Mouse (Mus musculus): ENCODE results near the gene Tom1l2. TPM values are rescaled to one million over a fixed set of nuclear protein-coding genes. Genes with fewer than 3 reads are reported as not detected.

Gene Tom1l2
- 100 to 1,000 TPM; 170 to 175 TPM for total RNA-seq (2021)

DNA sequence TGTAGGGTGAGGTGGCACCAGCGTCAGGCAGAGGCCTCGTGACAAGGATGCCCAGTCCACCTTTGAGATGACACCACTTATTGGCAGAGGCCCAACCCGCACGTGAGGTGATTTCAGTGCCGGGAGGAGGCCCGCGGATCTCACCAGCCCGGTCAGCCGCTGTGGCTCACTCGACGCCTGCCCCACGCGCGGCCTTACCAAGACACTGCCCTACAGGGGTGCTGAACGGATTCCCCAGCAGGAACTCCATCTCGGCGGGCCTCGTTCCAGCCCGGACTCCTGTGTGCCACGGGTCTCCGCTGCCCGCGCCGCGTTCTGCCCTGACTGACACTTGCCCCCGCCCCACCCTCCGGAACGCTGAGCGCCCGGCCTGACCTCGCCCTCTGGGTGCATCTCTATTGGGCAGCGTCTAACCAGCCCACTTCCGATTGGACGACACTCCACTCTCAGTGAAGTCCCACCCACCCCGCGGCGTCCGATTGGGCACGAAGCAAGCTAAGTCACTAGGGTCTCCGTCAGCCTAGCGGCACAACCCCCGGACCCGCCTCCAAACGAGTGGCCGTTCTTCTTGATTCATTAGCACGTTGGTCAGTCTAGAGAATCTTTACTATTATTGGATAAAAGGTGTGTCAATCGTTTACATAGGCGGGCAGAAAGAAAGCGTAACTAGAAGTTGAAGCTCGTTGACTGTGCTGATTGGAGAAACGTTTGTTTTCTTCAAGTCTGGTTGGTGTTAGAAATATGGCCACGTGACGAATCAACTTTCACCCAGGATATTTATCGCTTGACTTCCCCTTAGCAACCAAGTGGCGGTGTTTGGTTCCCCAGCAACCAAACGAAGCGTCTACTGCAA is at the start of gene Tom1l2, which contains the start of gene Drc3:
TSS of gene Tom1l2 (minus strand) at position 347 of the 853 bp plus-strand sequence.
TSS of gene Drc3 (plus strand) at position 771 of the 853 bp plus-strand sequence.
- DNase-seq (ENCODE audit: extremely low spot score in 1 of 2, low spot score in 1 of 2), result peak; percentile 84 to 95

DNA sequence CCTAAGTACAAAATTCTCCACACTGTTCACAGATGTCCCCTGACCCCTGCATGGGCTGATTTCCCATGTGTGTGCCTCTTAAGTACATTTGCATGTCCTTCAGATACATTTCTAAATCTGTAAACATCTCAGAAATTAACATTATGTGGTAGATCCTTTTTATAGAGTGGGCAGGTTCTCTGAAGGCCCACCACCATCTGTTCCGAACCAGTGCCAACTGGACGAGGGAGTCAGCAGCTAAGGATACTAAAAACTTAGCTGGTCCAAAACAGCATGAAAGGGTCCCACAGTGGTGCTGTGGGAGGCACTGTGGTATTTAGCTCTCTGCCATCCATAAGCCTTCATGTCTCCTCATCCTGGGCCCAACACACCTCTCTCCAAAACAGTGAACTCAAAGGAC is 44.5 kb upstream of the Tom1l2 start:
- DNase-seq (ENCODE audit: extremely low spot score in 1 of 2, low spot score in 1 of 2), result no peak

DNA sequence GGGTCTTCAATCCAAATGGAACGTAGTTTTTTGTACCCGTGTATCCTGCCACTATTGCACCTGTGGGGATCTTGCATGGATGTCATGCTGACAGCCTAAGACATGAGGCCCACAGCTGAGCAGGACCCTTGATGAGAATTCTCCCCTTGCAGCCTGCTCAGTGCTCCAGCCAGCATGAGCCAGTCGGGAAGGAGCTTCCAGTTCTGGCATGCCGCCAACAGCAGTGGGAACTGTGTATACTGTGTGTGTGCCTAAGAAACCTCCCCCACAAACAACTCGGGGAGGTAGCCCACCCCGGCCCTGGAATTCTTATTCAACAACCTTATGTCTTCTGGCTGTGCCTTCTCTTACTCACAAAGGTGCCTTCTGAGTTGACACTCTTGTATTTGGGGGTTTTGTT is 43.8 kb upstream of the Tom1l2 start:
- DNase-seq (ENCODE audit: extremely low spot score in 1 of 2, low spot score in 1 of 2), result peak in 1 of 2 experiments; percentile 34

DNA sequence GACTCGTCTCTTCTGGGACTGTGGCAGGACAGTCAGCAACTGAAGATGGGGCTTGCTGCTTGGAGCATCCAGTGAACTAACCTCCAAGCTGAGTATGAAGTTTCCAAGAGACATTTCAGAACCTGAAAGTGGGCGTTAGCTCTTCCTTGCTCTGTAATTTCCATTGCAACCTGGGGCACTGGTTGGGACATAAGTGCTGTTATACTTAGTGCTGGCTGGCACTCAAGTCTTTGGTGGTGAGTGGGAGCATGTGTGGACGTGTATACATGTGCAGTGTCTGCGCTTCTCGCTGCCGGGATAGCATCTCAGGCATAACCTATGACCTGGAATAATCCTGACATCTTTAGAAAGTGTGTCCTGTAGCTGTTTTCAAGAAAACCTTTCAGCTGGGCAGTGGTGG is 38.6 kb upstream of the Tom1l2 start:
- no peak for DNase-seq (ENCODE audit: extremely low spot score in 1 of 2, low spot score in 1 of 2)

DNA sequence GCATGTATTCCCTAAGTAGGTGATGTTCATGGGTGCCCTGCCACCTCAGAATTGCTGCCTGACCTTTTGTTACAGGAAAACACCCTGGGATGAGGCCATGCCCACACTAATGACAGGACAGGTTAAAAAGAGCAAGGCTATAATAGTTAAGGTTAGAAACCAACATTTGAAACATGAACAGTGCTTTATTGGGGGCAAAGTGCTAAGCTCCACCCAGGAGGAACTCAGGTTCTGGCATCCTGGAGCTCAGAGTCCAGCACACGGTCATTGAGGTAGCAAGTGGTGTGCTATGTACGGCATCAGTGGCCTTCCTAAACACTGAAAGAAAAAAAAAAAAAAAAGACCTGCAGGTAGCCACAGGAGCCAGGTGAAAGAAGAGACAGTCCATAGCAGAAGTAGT is 35.2 kb upstream of the Tom1l2 start:
- DNase-seq (ENCODE audit: extremely low spot score in 1 of 2, low spot score in 1 of 2), result no peak

DNA sequence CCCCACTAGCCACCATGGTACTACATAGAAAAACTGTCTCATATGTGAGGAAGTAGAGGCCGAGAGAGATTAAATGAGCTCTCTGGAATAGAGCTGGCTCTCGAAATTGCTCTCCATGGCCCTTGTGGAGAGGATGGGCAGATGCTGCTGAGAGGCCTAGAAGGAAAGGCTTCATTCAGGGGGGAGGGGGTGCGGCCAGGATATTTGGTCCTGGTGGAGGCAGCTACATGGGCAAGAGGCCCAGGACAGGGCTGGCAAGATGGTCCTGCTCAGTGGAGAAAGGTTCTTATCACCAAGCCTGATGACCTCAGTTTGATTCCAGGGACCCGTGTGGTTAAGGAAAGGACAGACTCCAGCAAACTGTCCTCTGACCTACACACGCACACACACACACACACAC is 33.2 kb upstream of the Tom1l2 start:
- no peak for DNase-seq (ENCODE audit: extremely low spot score in 1 of 2, low spot score in 1 of 2)

DNA sequence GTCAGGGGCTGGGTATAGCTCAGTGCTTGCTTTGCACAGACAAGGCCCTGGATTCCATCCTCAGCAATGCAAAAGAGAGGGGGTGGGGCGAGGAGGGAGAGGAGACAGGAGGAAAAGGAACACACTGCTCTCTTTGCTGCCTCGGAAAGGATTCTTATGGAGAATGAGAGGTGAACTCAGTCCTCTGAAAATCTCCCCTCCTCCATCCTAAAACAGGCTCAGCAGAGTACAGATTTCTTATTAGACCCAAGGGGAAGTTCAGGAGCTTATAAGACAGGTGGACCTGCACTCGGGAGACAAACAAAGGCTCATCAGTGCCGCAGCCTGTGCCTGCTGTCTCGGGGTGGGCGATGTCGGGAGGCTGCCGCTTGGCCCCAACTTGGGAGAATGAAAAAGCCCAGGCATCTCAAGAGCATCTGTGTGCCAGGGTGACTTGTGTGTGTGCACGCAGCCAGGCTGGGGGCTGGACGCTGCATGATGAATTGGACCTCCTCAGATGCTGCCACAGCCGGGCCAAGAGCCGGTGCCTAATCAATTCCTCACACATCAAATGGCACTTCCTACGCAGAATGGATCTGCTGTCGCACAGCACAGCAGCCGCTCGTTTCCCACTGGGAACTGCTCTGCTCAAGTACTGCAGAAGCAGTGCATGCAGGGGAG is 32.2 kb upstream of the Tom1l2 start:
- peak; percentile 47 to 60 for DNase-seq (ENCODE audit: extremely low spot score in 1 of 2, low spot score in 1 of 2)

DNA sequence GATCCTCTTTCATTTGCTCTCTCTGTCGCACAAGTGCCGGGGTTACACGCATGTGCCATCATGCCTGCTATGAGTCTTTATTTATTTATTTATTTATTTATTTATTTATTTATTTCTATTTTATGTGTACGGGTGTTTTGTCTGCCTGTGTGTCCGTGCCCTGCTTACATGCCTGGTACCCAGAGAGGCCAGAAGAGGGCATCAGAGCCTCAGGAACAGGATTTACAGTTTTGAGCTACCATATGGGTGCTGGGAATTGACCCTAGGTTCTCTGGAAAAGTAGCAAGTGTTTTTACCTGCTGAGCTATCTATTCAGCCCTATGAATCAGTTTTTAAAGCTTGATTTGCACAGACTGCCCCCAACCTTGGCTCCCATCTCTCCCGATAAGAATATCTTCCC is 30.8 kb upstream of the Tom1l2 start:
- DNase-seq (ENCODE audit: extremely low spot score in 1 of 2, low spot score in 1 of 2), result no peak

DNA sequence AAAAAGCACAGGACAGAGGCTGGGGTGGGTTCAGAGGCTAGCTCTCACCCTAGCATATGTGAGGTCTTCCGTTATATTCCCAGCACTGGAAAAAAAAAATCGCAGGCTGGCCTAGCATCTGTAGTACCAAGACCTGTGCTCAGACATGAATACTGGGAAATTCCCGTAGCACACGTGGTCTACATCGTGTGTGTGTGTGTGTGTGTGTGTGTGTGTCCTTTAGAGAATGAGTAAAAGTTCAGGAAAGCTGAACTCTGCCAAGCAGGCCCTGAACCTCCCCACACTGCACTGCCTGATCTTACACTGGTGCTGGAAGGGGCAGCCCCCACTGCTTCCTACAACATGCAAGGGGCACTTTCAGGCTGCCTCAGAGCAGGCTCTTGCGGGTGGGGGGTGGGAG is 21.8 kb upstream of the Tom1l2 start:
- DNase-seq (ENCODE audit: extremely low spot score in 1 of 2, low spot score in 1 of 2), result no peak

DNA sequence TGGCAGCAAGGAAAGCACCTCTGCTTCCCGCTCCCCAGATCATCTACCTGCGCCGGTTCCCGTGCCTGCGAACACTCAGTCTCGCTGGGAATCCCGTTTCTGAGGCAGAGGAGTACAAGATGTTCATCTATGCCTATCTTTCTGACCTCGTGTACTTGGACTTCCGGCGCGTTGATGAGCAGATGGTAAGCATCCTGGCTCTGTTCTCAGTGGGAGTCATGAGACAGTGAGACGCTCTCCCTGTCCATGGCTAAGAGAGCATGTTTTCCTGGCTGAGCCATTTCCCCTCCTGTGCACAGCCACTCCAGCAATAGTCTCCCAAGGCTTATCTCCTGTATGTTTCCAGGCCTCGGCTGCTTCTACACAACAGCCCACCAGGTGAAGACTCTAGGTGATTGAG is 17.7 kb upstream of the Tom1l2 start:
- DNase-seq (ENCODE audit: extremely low spot score in 1 of 2, low spot score in 1 of 2), result no peak

DNA sequence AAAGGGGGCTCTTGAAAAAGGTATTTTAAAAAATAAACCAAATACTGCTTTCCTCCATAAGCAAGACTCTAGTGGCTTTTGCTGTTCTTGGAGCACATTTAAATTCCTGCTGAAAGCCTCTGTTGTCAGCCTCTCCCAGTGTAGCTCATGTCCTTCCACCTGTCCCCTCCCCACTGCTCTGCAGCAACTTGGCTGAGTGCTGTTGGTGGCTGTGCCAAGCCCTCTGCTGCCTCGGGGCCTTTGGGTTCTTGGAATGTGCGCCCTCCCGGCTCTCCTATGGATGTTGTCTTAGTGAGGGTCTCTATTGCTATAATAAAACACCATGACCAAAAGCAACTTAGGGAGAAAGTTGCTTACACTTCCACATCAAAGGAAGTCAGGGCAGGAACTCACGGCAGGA is 16.7 kb upstream of the Tom1l2 start:
- DNase-seq (ENCODE audit: extremely low spot score in 1 of 2, low spot score in 1 of 2), result no peak

DNA sequence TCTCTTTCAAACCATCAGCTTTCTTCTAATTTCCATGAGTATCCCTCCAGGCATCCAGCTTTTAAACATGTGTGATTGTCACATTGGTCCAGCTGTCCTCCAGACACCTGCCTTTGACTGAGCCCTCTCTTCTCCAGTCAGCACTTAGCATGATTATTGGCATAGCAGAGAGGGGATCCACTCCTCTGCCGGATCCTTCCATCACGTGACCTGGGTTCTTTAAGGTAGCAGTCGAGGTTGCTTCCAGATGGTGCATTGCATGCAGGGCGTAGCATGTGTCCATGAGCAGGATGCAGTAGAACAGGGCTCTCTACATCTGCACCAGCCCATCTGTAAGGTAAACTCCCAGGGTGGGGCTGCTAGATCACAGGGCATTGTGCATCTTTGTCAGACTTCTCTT is 16.2 kb upstream of the Tom1l2 start:
- no peak for DNase-seq (ENCODE audit: extremely low spot score in 1 of 2, low spot score in 1 of 2)

DNA sequence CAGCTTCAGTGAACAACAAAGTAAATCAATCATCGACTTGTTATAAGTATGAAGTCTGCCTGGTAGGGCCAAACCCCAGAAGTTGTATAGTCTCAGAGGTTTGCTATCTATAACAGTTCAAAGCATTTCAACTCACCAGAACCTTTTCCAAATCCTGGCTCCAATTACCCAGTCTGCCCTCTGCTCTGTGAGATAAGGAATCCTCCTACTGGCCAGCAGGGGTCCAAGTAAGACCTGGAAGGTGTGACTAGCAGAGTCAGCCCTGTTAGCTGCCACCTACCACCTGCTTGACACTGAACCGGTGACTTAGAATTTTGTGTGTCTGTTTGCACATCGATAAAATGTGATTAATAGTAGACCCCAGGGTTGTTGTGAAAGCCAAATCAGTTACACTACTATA is 14.6 kb upstream of the Tom1l2 start:
- DNase-seq (ENCODE audit: extremely low spot score in 1 of 2, low spot score in 1 of 2), result no peak

DNA sequence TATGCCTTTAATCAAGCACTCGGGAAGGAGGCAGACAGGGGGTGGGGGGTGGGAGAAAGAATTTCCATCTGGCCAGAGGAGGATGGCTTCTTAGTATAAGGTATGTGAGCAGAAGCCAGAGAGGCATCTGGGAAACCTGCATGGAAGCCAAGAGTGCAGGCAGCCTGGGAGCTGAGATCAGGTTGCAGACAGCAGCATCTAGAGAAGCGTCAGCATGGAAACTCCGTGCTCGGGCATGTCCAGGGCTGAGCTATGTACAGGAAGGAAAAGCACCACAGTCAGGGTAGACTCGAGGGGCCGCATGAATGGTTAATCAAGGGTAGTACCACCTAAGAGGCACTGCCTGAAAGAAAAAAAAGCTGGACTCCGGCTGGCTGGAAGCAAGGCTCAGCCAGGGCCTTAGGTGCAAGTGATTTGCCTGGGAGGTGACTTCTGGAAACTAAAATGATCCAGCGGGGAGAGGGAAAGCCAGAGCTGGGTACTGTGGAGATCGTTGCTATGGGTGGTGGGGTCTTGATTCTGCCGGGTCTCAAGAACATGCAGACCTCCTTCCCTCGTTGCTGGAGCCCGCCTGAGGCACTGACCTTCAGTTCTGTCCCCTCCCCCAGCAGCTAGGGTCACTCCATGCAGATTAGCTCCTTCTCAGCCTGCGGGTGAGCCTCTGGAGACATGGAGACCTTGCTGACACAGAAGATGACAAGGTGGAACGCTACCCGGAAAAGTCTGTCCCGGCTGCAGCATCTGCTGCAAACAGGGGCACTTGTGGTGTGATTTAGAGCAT is 13.7 kb upstream of the Tom1l2 start:
- no peak for DNase-seq (ENCODE audit: extremely low spot score in 1 of 2, low spot score in 1 of 2)

DNA sequence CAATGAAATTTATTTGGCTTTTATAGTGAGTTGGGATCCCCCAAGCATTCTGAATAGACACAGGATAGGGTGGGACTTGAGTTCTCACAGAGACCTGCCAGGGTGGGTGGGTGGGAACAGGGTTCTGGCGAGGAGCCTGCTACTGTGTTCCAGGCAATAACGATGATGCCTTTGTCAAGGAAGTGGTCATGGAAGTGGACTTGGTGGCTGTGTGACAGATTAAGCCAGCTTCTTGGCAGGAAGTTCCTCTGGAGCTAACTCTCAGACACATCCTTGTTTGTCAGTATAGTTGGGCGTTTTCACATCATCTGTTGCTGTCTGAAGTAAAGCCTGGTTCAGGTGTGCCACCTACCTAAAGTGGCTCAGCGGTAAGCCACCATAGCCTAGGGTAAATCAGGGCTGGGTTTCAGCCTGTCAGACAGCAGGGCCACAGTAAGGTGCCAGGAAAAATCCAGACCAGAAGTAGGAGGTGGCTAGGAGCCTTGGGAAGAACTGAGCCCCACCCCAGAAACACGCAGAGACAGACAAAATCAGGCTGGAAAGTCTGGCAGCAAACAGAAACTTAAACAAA is 8.0 kb upstream of the Tom1l2 start:
- DNase-seq (ENCODE audit: extremely low spot score in 1 of 2, low spot score in 1 of 2), result no peak

DNA sequence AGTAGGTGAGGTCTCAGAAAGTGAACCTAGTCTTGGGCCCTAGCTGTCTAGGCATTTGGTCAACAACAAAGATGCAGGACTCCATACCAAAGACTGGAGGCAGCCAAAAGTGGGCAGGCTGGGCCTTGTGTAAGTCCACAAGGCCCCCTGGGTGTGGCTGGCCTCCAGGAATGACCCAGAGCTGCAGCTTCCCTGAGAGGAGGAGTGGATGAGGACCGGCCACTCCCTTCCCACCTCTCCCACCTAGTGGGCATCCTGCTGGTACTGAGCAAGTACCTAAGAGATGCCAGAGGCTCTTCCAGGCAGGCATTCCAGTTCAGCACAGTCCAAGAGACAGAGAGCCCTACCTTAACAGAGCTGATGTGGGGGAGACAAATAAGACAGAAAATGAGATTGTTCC is 7.2 kb upstream of the Tom1l2 start:
- no peak for DNase-seq (ENCODE audit: extremely low spot score in 1 of 2, low spot score in 1 of 2)

DNA sequence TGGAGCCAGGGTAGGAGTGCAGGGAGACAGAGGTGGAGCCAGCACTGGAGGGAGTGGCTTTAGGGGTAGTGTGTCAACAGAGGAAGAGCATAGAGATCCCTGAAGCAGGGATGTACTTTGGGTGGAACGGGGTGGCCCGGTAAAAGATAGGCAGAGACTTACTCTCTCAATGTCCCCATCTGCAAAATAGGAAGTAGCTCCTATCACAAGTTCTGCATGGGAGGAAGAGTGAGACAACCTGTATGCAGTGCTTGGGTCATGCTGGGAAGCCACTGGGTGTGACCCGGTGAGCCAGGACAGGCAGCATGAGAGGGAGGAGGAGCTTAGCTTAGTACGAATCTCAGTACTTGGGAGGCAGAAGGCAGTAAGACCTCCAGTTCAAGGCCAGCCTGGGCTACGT is 6.4 kb upstream of the Tom1l2 start:
- DNase-seq (ENCODE audit: extremely low spot score in 1 of 2, low spot score in 1 of 2), result no peak

DNA sequence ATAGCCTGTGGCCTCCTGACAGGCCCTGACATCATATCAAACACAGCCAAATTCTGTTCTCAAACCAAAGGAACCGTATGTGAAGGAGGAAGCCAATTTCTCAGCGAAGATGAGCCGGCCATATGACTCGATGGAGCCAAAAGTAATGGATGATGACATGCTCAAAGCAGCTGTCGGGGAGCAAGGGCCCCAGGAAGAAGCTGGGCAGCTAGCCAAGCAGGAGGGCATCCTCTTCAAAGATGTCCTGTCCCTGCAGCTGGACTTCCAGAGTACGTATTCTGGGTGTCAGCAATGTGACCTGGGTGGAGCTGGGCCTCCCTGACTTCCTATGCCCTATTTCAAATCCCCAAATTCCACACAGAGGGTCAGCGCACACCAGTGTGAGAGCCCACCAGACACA is 5.8 kb upstream of the Tom1l2 start:
- no peak for DNase-seq (ENCODE audit: extremely low spot score in 1 of 2, low spot score in 1 of 2)

DNA sequence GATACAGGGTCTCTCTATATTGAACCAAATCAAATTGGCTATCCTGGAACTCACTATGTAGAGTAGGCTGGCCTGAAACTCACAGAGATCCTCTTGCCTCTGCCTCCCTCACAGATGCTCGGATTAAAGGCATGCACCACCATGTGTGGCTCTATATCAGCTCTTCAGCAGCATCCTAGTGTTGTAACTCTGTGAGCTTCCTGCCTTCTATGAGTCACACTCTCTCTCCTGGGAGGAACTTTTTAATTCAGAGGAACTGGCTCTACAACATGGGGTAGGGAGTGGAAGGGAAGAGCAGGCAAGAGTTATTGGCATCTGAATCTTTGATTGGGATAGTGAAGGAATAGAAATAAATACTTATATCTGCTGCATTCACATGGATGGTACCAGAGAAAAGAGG is 4.4 kb upstream of the Tom1l2 start:
- DNase-seq (ENCODE audit: extremely low spot score in 1 of 2, low spot score in 1 of 2), result no peak

DNA sequence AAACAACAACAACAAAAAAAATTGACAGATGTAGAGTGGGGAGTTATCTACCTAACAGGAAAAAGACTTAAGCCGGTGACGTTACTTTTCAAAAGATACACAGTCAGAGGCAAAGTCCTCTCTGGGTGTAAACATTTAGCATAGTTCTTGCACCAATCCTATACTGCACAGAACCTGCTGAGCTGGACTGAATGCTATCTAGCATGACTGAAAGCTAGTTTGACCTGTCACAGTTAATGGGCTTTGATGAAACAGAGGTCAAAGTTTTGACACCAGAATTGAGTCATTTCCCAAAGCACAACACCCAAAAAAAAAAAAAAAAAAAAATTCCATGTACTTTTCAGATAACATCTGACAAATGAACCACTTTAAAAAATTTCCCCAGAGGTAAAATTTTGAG is 3.2 kb upstream of the Tom1l2 start:
- no peak for DNase-seq (ENCODE audit: extremely low spot score in 1 of 2, low spot score in 1 of 2)

DNA sequence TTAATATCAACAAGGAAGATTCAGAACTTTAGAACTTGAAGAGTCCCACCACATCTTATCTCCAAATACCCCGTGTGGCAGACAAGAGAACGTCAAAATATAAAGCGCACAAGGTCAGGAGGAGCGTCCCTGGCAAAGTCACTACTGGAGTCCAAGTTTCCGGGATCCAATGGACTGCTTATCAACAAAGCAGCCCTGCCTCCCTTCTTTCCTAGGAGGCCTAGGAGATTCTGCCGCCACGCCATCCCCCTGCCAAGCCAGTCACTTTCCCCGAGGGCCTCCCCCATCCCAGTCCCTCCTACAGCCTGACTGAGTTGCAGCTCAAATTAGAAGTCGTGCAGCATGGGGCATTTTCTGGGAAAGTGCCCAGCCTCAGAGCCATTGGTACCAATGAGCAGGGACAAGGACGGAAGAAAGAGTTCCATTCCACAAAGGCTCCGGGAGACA is 757 bp downstream of the Tom1l2 start:
- DNase-seq (ENCODE audit: extremely low spot score in 1 of 2, low spot score in 1 of 2), result peak; percentile 28 to 39

Measured in layer of hippocampus, postnatal 25 days (tissue).